Mouse (Mus musculus): ENCODE results near the gene Gm49425. TPM values are rescaled to one million over a fixed set of nuclear protein-coding genes. Genes with fewer than 3 reads are reported as not detected.
A peak's percentile ranks its signal among the peaks of the same experiment; 100 is the strongest.
"Not testable (repeated sequence)": the region's sequence is repeated elsewhere in the genome, so short reads cannot be mapped to it uniquely, and the experiment has no call there.

The Gm49425 gene
- polyA plus RNA-seq (2015; fragmentation: Nextera tagmentation; extraction: Ambion mirVana): not detected in 2 replicates

- not testable (repeated sequence) for ATAC-seq (ENCODE audit: extremely low read depth, insufficient number of reproducible peaks, low FRiP score, low TSS enrichment); H3K9ac ChIP-seq; H3K4me2 ChIP-seq; H3K9me3 ChIP-seq; H3K36me3 ChIP-seq; H3K4me1 ChIP-seq; H3K4me3 ChIP-seq; H3K27ac ChIP-seq (replicated peaks)
- 62% methylated on average over 2 of the region's 2 CpGs for WGBS
- H3K27me3 ChIP-seq (replicated peaks): peaks cover 32% of the 10 kb centered on the region
These were observed at the start of gene Gm49425 for GRCm38 (mm10) chr15:101517161-101517560. Gm49425 (minus strand) TSS chr15:101517261.

- no peak for ATAC-seq (ENCODE audit: extremely low read depth, insufficient number of reproducible peaks, low FRiP score, low TSS enrichment)
- 57% methylated on average over 5 of the region's 5 CpGs for WGBS
- H3K27me3 ChIP-seq (replicated peaks): peaks cover 60% of the 10 kb centered on the region
- H3K4me2 ChIP-seq: no peak within 1 kb of the TSS
- no peak within 1 kb of the TSS for H3K9ac ChIP-seq
- H3K4me3 ChIP-seq: no peak within 1 kb of the TSS
- H3K4me1 ChIP-seq: peaks cover 6% of the 10 kb centered on the region; the same call in 1 of the 2 replicates
- no peak within 1 kb of the TSS for H3K27ac ChIP-seq (replicated peaks)
- no peaks in the 10 kb centered on the region for H3K9me3 ChIP-seq
- H3K36me3 ChIP-seq: no peaks in the 10 kb centered on the region
These were observed 45.8 kb upstream of the Gm49425 start, which contains the start of gene Krt90 for GRCm38 (mm10) chr15:101562850-101563249. Krt90 (minus strand) TSS chr15:101562950.

- Histone ChIP-seq H3K36me3 (no peaks in the 10 kb centered on the region), H3K27ac (replicated peaks) (no peak overlapping the region), H3K4me3 (no peak overlapping the region), H3K4me1 (peaks cover 6% of the 10 kb centered on the region; the same call in 1 of the 2 replicates), H3K9ac (no peak overlapping the region), H3K4me2 (no peak overlapping the region), H3K27me3 (replicated peaks) (peaks cover 65% of the 10 kb centered on the region), H3K9me3 (no peaks in the 10 kb centered on the region)
- no peak for ATAC-seq (ENCODE audit: extremely low read depth, insufficient number of reproducible peaks, low FRiP score, low TSS enrichment)
- WGBS: 18% methylated on average over 7 of the region's 7 CpGs
These were observed 41.1 kb upstream of the Gm49425 start for GRCm38 (mm10) chr15:101558034-101558646.

- H3K27ac ChIP-seq (replicated peaks): no peak overlapping the region
- WGBS: 2% methylated on average over 11 of the region's 11 CpGs
- H3K27me3 ChIP-seq (replicated peaks): peaks cover 78% of the 10 kb centered on the region
- no peaks in the 10 kb centered on the region for H3K9me3 ChIP-seq
- H3K4me3 ChIP-seq: no peak overlapping the region
- ATAC-seq (ENCODE audit: extremely low read depth, insufficient number of reproducible peaks, low FRiP score, low TSS enrichment): no peak
- H3K9ac ChIP-seq: peak overlapping the region; percentile 44; the same call in 1 of the 2 replicates
- no peaks in the 10 kb centered on the region for H3K36me3 ChIP-seq
- H3K4me1 ChIP-seq: peaks cover 8% of the 10 kb centered on the region
- H3K4me2 ChIP-seq: peak overlapping the region; percentile 39
These were observed 36.1 kb upstream of the Gm49425 start for GRCm38 (mm10) chr15:101553169-101553568.

- H3K9me3 ChIP-seq: no peaks in the 10 kb centered on the region
- no peak for ATAC-seq (ENCODE audit: extremely low read depth, insufficient number of reproducible peaks, low FRiP score, low TSS enrichment)
- H3K4me2 ChIP-seq: no peak overlapping the region
- H3K4me1 ChIP-seq: peaks cover 6% of the 10 kb centered on the region; the same call in 1 of the 2 replicates
- H3K36me3 ChIP-seq: no peaks in the 10 kb centered on the region
- no peak overlapping the region for H3K4me3 ChIP-seq
- no peak overlapping the region for H3K27ac ChIP-seq (replicated peaks)
- 80% methylated on average over 8 of the region's 8 CpGs for WGBS
- no peak overlapping the region for H3K9ac ChIP-seq
- H3K27me3 ChIP-seq (replicated peaks): peaks cover 82% of the 10 kb centered on the region
These were observed 35.1 kb upstream of the Gm49425 start for GRCm38 (mm10) chr15:101552188-101552587.

- Histone ChIP-seq H3K4me1 (peaks cover 6% of the 10 kb centered on the region; the same call in 1 of the 2 replicates), H3K4me3 (no peak within 1 kb of the TSS), H3K27me3 (replicated peaks) (peaks cover 79% of the 10 kb centered on the region), H3K27ac (replicated peaks) (no peak within 1 kb of the TSS), H3K4me2 (no peak within 1 kb of the TSS), H3K9ac (no peak within 1 kb of the TSS), H3K36me3 (no peaks in the 10 kb centered on the region), H3K9me3 (no peaks in the 10 kb centered on the region)
- 79% methylated on average over 7 of the region's 7 CpGs for WGBS
- no peak for ATAC-seq (ENCODE audit: extremely low read depth, insufficient number of reproducible peaks, low FRiP score, low TSS enrichment)
These were observed 33.5 kb upstream of the Gm49425 start, which contains the start of gene Krt82 for GRCm38 (mm10) chr15:101550567-101550966. Krt82 (minus strand) TSS chr15:101550667.

- no peak overlapping the region for H3K9ac ChIP-seq
- peaks cover 65% of the 10 kb centered on the region for H3K27me3 ChIP-seq (replicated peaks)
- no peak overlapping the region for H3K27ac ChIP-seq (replicated peaks)
- no peaks in the 10 kb centered on the region for H3K9me3 ChIP-seq
- no peak for ATAC-seq (ENCODE audit: extremely low read depth, insufficient number of reproducible peaks, low FRiP score, low TSS enrichment)
- H3K4me1 ChIP-seq: no peaks in the 10 kb centered on the region
- H3K4me3 ChIP-seq: no peak overlapping the region
- 58% methylated on average over 3 of the region's 3 CpGs for WGBS
- no peak overlapping the region for H3K4me2 ChIP-seq
- H3K36me3 ChIP-seq: no peaks in the 10 kb centered on the region
These were observed 27.4 kb upstream of the Gm49425 start for GRCm38 (mm10) chr15:101544478-101544877.

GRCm38 (mm10) chr15:101542543-101542942 lies 25.5 kb upstream of the Gm49425 start:
- Histone ChIP-seq H3K4me2 (no peak overlapping the region), H3K9me3 (no peaks in the 10 kb centered on the region), H3K27me3 (replicated peaks) (peaks cover 48% of the 10 kb centered on the region), H3K4me3 (no peak overlapping the region), H3K36me3 (no peaks in the 10 kb centered on the region), H3K4me1 (no peaks in the 10 kb centered on the region), H3K9ac (no peak overlapping the region), H3K27ac (replicated peaks) (no peak overlapping the region)
- no peak for ATAC-seq (ENCODE audit: extremely low read depth, insufficient number of reproducible peaks, low FRiP score, low TSS enrichment)
- 42% methylated on average over 9 of the region's 9 CpGs for WGBS

GRCm38 (mm10) chr15:101538580-101538900 lies 21.5 kb upstream of the Gm49425 start:
- Histone ChIP-seq H3K4me3 (no peak overlapping the region), H3K27me3 (replicated peaks) (peaks cover 58% of the 10 kb centered on the region)
- WGBS: 57% methylated on average over 4 of the region's 4 CpGs

GRCm38 (mm10) chr15:101537864-101538579 lies 21.0 kb upstream of the Gm49425 start:
- H3K9me3 ChIP-seq: no peaks in the 10 kb centered on the region
- H3K4me2 ChIP-seq: no peak overlapping the region
- H3K27ac ChIP-seq (replicated peaks): no peak overlapping the region
- H3K4me3 ChIP-seq: no peak overlapping the region
- H3K9ac ChIP-seq: no peak overlapping the region
- no peak for ATAC-seq (ENCODE audit: extremely low read depth, insufficient number of reproducible peaks, low FRiP score, low TSS enrichment)
- 34% methylated on average over 7 of the region's 7 CpGs for WGBS
- H3K4me1 ChIP-seq: no peaks in the 10 kb centered on the region
- H3K36me3 ChIP-seq: no peaks in the 10 kb centered on the region
- peaks cover 56% of the 10 kb centered on the region for H3K27me3 ChIP-seq (replicated peaks)

More at GRCm38 (mm10) chr15:101538580-101538900, 21.5 kb upstream of the Gm49425 start:
- no peak overlapping the region for H3K27ac ChIP-seq (replicated peaks)
- H3K9ac ChIP-seq: no peak overlapping the region
- ATAC-seq (ENCODE audit: extremely low read depth, insufficient number of reproducible peaks, low FRiP score, low TSS enrichment): no peak
- H3K4me2 ChIP-seq: no peak overlapping the region
- H3K36me3 ChIP-seq: no peaks in the 10 kb centered on the region
- no peaks in the 10 kb centered on the region for H3K9me3 ChIP-seq
- H3K4me1 ChIP-seq: no peaks in the 10 kb centered on the region

GRCm38 (mm10) chr15:101536054-101536850 lies 19.2 kb upstream of the Gm49425 start:
- H3K9ac ChIP-seq: no peak overlapping the region
- H3K27ac ChIP-seq (replicated peaks): no peak overlapping the region
- whole genome bisulfite sequencing: 50% methylated on average over 9 of the region's 9 CpGs
- no peaks in the 10 kb centered on the region for H3K4me1 ChIP-seq
- H3K9me3 ChIP-seq: no peaks in the 10 kb centered on the region
- H3K4me3 ChIP-seq: no peak overlapping the region
- ATAC-seq (ENCODE audit: extremely low read depth, insufficient number of reproducible peaks, low FRiP score, low TSS enrichment): no peak
- no peaks in the 10 kb centered on the region for H3K36me3 ChIP-seq
- peaks cover 40% of the 10 kb centered on the region for H3K27me3 ChIP-seq (replicated peaks)
- no peak overlapping the region for H3K4me2 ChIP-seq
